Mouse (Mus musculus): Measurements from ENCODE around the gene Apaf1.

The Apaf1 gene

DNA sequence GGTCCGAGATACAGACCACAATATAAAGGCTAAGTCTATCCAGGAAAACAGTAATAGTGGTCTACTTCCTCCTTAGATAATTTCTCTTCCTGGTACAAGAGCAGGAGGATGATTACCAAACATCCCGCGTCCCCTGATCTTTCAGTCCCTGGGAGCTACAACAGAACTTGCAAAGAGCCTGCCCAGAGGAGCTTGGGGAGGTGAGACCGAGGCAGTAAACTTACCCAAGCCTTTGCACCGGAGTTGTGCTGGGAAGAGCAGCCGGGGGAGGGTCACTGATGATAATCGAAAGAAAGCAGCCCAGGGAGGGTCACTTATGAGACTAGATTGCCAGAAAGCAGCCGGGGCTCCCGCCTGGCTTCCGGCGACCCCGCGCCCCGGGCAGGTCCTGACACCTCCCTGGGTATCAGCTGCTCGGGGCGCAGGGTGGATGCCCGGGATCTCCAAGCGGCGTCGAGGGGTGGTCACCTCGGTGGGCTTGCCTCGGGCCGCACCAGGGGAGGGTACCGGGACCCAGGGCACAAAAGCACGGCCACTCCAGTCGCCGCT is 537 bp downstream of the Apaf1 start:
- DNase-seq (ENCODE audit: low spot score in 2 of 2): no peak

DNA sequence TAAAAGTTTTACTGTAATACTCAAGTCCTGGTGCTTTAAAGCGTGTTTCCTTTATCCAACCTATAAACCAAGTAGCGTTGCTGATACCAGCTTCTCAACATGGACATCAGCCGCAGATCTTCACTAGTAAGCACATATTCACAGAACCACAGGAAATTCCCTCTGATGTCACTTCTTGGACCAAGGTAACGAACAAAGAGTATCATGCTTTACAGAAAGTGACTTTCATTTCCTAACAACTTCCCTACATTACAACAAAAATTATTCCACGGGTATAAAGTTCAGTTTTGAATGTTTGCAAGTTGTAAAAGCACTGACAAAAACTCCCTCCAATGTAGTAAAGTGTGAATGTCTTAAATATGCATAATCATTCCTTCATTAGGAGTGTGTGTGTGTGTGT is 2.0 kb downstream of the Apaf1 start:
- no peak for DNase-seq (ENCODE audit: low spot score in 2 of 2)

DNA sequence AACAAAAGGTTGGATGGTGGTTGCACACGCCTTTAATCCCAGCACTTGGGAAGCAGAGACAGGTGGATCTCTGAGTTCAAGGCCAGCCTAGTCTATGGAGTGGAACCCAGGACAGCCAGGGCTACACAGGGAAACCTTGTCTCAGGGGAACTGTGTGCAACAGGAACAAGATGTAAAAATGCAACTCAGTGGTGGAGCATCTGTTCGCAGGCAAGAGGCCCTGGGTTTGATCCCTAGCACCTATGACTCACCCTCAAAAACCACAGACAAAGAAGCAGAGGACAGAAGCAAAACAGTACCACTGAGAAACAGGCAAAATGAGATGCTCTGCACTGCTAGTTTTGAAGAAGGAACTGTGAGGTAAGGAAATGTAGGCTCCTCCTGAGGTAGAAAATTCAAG is 5.9 kb downstream of the Apaf1 start:
- DNase-seq (ENCODE audit: low spot score in 2 of 2): no peak

DNA sequence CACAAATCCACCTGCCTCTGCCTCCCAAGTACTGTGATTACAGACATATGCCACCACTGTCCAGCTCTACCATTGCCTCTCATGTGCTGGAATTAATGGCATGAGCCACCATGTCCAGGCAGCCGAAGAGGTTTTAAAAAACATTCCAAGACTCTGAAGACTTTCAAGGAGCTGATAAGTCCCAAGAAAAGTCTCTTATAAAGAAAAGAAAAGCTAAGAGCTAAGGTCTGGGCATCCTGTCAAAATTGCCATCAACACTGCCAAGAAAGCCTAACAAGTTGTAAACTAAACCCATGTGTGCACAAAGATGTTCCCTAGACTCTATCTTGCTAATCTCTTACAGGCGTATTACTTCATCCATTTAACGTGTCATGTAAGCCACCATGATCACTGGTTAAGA is 9.2 kb downstream of the Apaf1 start:
- no peak for DNase-seq (ENCODE audit: low spot score in 2 of 2)

DNA sequence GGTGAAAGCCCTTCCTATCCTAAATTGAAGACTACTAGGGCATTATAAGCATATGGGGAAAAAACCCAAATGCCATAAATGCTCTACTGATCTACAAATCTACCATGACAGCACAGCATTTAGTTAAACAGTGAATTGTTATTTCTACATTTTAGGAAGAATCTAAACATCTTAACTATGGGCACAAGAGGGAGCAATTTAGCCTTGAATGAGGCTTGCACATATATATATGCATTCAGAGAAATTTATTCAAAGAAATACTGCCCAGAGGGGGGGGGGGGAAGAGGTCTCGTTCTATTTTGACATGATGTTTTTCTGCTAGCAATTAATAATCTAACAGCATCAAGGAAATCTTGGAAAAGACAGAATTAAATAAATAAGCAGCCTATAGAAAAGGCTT is 10.8 kb downstream of the Apaf1 start:
- DNase-seq (ENCODE audit: low spot score in 2 of 2): no peak

DNA sequence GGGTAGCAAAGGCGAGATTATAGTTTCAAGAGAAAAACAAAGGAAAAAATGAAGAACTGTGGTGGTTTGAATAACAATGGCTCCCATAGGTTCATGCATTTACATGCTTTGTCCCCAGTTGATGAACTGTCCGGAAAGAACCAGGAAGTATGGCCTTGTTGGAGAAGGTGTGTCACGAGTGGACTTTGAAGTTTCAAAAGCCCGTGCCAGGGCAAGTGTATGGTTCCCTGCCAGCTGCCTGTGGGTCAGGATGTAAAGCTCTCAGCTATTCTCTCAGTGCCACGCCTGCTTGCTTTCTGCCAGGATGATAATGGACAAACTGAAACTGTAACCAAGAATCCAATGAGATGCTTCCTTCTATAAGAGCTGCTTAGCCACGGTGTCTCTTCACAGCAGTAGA is 20.2 kb downstream of the Apaf1 start:
- no peak for DNase-seq (ENCODE audit: low spot score in 2 of 2)

DNA sequence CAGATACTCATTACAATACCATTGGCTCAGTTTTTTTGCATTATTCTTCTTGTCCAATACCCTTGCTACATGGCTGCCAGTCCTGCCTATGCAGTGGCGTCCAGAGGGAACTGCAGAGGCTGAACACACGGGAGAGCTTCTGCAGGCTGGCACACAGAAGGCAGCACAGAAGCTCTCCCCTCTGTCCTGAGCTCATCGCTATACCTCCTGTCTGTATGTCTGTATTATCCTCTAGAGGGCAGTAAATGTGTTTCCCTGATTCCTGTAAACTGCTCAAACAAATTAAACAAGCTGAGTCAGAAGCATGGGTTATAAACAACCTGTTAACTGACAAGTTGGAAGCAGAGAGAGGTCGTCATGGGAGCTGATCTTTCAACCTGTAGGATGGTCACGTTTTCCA is 21.8 kb downstream of the Apaf1 start:
- no peak for DNase-seq (ENCODE audit: low spot score in 2 of 2)

DNA sequence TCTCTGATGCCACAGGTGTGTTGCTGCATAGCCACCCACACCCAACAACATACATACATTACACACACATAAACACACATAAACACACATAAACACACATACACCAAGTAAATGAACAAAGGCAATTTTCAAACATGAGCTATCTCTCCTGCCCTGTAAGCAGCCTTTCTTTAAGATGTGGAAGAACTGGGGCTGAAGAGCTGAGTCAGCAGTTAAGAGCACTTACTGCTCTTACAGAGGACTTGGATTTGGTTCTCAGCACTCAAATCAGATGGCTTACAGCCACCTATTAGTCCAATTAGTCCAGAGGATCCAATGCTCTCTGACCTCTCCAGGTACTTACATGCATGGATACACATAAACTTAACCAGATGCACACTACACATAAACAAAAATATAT is 29.8 kb downstream of the Apaf1 start:
- DNase-seq (ENCODE audit: low spot score in 2 of 2): no peak

DNA sequence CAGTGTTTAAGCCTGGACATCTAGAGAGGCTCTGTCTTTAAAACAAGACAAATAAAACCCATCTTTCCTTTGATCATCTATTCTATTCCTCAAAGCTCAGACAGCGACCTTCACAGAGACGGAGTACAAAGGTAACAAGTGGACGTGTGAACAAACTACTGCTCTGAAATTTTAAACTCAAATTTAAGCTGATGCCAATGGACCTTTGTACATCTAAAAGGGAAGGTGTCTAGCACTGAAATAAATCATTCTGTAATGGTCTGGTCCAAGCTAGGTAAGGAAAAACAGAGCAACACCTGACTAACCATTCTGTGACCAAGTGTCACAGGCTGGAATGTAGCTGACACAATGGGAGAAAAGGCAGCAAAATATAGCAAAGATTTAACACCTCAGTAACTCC is 31.4 kb downstream of the Apaf1 start:
- no peak for DNase-seq (ENCODE audit: low spot score in 2 of 2)

DNA sequence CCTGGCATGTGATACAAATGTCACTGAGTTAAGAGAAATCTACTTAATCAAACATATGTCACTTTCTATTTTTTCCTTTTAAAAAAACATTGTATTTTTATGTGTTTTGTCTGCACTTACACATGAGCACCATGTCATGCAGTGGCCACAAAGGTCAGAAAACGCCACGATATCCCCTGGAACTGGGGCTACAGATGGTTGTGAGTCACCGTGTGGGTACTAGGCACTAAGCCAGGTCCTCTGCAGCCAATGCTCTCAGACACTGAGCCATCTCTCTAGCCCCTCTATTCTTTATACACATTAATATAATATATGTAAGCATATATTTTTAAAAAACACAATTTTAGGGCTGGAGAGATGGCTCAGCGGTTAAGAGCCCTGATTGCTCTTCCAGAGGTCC is 32.9 kb downstream of the Apaf1 start:
- DNase-seq (ENCODE audit: low spot score in 2 of 2): no peak

DNA sequence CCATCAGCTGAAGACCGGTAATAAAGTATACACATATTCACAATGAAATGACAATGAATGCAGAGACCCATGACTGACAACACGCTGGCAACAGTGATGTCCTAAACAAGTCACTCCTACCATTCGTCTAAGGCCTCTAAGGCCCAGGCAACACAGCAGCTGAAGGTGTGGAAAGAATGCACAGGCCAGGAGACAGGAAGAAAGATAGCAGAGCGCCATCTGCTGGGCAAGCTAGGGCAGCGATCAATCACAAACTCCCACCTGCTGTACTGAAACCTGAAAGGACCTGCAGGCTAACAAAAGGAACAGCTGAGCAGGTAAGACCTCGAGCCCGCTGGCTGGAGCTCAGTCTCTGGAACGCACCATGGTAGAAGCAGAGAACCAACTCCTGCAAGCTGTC is 48.6 kb downstream of the Apaf1 start:
- DNase-seq (ENCODE audit: low spot score in 2 of 2): peak; percentile 48 to 76

DNA sequence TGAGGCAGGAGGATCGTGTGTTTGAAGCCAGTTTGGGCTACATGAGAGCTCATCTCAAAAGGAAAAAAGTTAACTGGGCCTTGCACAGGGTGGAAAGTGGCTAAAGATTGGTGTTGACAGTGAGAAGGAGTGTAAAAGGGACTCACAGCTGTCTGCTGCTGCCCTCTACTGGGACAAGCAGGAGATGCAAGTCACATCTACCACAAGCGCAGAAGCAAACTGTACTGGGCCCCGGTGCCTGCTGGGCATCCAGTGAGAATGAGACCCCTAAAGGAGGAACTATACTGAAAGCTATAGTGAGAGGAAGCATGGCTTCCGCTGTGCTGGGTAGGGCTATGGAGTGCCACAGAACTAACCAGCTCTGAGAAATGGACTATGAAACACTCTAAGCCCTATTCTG is 50.2 kb downstream of the Apaf1 start:
- DNase-seq (ENCODE audit: low spot score in 2 of 2): peak; percentile 82 to 88

DNA sequence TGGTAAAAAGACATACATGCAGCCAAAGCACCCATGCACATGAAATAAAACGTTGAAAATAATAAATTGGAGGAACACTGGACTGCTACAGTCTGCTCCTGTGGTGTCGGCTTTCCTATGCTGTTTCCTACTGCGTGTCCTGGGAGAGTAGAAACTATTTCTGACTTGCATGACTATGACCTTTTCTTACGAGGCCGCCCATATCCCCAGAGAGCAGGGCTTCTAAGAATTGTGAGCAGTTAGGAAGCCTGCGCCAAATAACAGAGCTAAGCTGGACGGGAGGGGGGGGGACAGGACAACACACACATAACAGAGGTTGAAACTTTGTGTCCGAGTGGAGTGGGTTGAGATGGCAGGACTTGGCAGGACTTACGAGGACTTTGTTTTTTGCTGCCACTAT is 51.4 kb downstream of the Apaf1 start:
- no peak for DNase-seq (ENCODE audit: low spot score in 2 of 2)

DNA sequence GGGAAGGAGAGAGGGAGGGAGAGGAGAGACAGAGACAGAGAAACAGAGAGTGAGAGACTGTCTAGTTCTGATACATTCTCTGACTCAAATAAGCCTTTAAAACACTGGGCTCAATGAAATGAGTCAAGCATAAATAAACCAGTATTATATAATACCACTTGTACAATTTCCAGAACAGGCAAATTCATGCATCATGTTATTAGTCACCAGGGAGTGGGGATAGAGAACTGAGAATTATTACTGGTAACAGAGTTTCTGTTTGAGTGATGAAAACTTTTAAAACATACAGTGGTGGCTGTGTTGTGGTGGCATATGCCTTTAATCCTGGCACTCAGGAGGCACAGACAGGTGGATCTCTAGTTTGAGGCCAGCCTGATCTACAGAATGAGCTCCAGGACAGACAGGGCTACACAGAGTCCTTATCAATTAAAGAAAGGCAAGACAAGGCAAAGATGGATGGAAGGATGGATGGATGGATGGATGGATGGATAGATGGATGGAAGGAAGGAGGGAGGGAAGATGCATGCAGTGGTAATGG is 53.5 kb downstream of the Apaf1 start:
- no peak for DNase-seq (ENCODE audit: low spot score in 2 of 2)

DNA sequence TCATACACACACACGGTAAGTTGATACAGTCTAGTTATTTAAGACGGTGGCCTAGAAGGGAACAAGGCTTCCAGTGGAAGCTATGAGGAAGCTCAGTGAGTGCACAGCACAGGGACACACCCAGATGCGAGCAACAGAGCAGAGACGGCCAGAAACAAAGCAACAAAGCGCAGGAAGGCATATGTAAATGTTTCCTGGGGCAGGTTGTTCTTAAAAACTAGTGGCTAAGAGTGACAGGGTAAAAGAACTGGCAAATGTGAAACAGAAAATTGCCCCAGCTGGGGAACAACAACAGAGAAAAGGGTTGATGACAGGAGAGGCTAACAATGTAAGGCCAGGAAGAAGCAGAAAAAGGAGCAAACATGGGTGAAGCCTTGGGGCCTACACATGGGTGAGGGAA is 54.6 kb downstream of the Apaf1 start:
- DNase-seq (ENCODE audit: low spot score in 2 of 2): no peak

DNA sequence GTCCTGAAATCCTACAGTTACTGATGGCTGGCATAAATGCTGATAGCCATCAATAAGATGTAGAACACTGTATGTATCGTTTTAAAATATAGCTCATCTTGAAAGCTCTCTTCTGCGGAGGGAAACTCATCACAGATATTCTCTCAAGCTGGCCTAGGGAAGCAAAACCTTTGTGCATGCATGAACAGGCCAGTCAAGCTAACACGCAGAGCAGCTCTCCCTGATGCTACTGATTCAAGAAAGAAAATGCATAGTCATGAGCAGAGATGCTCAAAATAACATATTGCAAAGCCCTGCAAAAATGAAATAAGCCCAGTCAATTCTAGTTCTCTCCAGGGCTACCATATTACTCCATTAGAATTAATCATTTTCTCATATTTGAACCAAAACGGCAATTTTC is 55.1 kb downstream of the Apaf1 start:
- DNase-seq (ENCODE audit: low spot score in 2 of 2): no peak

DNA sequence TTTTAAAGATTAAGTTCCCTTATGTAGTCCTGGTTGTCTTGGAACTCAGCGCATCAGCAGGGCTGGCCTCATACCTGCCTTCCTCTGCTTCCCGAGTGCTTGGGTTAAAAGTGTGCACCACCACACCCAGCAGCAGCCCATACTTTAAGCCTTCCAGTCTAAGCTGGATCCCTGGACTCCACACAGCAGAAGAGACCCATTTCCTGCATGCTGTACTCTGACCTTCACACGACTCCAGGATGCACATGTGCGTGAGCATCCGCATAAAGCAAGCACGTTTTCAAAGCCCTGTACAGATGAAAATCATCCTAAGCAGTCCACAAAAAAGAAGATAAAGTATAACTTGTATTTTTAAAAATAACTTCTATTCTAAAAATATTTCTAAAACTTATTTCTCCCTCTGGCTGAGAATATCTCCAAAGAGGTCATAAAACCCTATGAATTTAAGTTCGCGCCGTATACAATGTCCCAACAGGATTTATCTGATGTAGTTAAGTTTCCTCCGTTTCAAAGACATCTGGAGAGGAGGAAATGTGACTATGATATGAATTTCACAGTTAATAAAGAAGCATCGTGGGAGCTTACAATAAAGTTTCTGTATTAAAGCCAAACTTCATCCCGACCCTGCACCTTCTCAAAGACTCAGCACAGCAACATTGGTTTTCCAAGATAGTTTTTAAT is 76.6 kb downstream of the Apaf1 start:
- DNase-seq (ENCODE audit: low spot score in 2 of 2): no peak

DNA sequence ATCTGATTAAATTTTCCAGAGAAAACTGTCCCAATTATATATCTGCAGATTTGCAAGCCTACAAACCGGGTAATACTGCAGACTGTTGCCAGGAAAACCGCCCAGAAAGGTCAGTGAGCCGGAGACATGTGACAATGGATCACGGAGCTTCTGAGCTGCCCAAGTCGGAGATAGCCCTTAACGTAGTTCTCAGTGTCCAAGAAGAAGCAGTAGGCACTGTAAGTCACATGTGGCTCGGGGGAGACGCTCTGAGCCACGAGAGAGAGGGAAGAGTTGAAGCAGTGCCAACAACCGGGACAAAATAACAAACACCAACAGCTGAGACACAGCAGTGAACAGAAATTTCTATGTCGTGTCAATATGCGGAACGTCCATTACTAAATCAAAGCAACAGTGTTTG is 81.1 kb downstream of the Apaf1 start:
- DNase-seq (ENCODE audit: low spot score in 2 of 2): no peak

DNA sequence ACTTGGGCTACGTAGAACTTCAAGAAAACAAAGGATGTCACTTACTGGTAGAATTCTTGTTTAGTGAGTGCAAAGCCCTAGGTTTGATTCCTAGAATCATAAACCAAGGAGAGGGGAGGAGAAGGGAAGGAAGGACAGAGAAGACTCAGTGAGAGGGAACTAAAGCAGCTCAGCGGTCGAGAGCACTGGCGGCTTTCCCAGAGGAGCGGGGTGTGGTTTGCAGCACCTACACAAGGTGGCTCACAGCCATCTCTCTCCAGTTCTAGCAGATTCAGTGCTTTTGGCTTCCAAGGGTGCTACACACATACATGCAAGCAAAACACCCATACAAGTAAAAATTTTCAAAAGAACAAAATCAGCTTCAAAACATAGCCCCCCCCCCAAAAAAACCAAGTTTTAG is 82.7 kb downstream of the Apaf1 start:
- DNase-seq (ENCODE audit: low spot score in 2 of 2): no peak

DNA sequence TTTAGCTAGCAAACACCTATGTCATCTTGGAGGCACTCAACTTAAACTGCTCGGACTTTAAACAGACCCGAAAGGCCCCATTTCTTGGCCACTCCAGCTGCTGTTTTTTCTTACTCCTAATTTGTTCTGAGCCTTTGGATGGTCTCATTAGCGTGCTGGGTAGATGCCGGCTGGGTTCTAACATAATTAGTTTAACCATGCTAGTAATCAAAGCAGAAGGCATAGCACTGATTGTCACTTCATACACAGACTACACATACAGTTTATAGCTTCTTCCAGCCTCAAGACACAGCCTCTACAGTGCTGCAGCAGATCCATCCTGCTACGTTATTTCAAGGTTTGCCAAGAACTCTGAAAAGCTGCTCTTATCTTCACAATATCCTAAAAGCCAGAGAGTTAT is 88.7 kb downstream of the Apaf1 start:
- DNase-seq (ENCODE audit: low spot score in 2 of 2): no peak

DNA sequence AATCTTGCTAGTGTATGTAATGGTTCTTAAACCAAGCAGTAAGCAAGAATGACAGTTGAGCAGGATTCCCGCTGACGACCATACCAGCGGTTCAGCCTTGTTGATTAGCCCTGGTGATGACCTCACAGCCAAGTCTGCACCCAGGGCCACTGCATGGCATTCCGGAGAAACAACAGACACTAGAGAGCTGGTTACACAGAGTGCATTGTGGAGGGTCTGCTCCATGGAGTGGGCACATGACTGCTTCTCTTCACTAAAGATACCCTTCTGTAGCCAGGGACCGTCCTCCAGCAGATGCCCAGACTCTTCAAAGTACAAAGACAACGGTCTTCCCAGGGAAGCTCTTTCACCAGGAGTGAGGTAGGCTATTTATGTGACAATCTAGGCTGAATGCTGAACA is 90.3 kb downstream of the Apaf1 start:
- DNase-seq (ENCODE audit: low spot score in 2 of 2): no peak

DNA sequence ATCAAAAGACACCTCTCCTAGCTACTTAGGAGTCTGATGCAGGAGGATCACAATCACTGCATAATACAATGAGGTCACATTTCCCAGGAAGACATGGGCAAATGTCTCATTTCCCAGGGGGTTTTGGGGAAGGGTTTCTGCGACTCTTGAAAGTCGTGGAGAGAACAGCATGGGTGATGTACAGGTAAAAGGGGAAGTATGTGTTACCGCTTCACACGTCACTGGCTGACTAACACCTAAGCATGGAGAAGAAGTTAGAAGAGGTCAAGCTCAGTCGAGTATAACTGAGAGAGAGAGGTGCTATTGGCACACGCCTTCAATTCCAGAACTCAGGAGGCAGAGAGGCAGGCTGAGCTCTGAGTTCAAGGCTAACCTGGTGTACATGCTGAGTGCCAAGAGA is 92.2 kb downstream of the Apaf1 start:
- no peak for DNase-seq (ENCODE audit: low spot score in 2 of 2)

DNA sequence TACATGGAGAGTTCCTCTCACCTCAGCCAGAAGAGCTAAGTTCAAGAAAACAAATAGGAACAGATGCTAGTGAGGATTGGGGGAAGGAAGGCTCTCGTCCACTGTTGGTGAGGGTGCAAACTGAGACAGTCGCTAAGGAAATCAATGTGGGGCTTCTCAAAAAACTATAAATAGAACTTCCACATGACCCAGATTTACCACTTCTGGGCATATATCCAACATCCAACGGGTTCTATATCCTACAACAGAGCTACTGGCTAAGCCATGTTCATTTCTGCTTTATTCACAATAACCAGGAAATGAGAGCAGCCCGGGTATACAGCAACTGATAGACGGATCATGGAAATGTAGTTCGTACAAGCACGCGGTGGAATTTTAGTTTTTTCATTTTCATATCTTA is 99.5 kb downstream of the Apaf1 start:
- DNase-seq (ENCODE audit: low spot score in 2 of 2): no peak

DNA sequence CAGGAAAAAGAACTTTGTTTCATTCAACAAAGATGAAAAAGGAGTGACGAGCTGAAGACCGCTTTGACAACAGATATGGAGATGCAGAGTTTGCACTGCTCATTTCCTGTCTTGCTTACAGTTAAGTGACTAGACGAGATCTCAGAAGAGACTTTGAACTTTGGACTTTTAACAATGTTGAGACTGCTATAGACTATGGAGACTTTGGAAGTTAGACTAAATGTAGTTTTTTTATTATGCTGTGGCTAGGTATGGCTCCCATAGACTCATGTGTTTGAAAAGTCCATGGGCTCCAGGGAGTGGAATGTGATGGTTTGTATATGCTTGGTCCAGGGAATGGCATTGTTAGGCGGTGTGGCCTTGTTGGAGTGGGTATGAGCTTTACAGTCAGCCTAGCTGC is 100.8 kb downstream of the Apaf1 start:
- DNase-seq (ENCODE audit: low spot score in 2 of 2): no peak

Measured in cerebellum, postnatal 4 days (tissue).